Mouse (Mus musculus): Measurements from ENCODE around the gene Zc3h7b.

DNA sequence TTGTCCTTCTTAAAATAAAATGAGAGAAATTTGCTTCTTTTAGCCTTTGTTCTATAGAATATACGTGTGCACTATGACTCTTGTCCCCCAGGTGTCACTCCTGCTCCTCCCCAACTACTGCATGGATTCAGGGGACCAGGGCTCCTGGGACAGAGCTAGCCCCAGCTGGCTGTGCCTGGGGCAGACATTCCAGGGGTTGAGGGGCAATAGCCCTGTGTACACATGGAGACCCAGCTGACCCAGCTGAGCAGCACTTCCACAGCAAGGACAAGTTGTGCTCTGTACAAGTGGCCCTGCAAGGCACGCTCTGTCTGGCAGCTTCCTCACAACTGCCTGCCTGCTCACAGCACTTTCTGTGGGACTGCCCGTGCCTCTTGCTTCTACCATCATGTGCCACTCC lies 51.4 kb downstream of the Zc3h7b start:
- TF ChIP-seq GATA1 (IDR thresholded peaks at IDR 0.05; ENCODE audit: borderline replicate concordance, low read length) (no peak), FLI1 (IDR thresholded peaks at IDR 0.05; ENCODE audit: low read length) (no peak)

All from megakaryocyte, embryonic 14.5 days (primary cell).